Mouse (Mus musculus) CD4-positive naive resting alpha-beta T cell, adult 57 days (primary cell): Measurements from ENCODE around the gene Asxl1. TPM values are rescaled to one million over a fixed set of nuclear protein-coding genes. Genes with fewer than 3 reads are reported as not detected.

Experiments
- total RNA-seq: library from RNA; stranded (reverse); gene quantifications from one replicate; pipeline ENCODE4 v1.2.4, GENCODE M21; 2023

Asxl1 gene
- total RNA-seq: 80.6 TPM

DNA sequence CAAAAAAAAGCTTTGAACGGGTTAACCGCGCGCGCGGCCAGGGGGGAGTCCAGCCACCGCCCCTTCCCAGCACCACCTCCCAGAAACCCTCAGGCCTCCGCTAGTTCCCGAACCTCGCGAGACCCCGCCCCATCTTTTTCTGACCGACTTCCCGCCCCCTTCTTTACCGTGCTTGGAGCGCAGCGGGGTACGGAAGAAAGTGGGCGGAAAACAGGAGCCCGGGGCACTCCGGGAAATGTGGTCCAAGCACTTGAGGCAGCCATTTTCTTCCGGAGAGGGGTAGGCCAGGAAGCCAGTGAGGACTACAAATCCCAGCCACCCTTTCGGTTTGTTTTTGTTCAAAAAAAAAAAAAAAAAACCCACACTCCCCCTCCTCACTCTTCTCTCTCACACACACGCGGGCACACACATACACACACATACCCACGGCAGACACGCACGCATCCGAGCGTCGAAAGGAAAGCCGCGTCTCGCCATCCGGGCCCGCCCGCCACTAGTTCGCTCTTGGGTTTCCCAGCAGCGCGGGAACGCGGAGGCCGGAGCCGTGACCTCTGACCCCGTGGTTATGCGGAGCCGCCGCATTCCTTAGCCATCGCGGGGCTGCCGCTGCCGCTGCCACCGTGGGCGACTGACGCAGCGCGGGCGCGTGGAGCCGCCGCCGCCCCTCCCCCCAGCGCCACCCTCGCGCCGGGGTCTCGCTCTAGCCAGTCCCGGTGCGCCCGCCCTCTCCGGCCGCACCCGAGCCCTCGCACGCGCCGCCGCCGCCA is at the start of gene Asxl1:
Gene Asxl1 (plus strand): TSS at position 376 of the 767 bp plus-strand sequence.

Other genes with a start within 250 kb of the Asxl1 start
- 7.9 TPM for gene Hck, start 237.4 kb upstream of the Asxl1 start, total RNA-seq
- gene Tm9sf4, start 184.5 kb upstream of the Asxl1 start, total RNA-seq: 75.0 TPM
- 16.6 TPM for gene Tspyl3, start 120.4 kb upstream of the Asxl1 start, total RNA-seq
- gene Plagl2, start 104.4 kb upstream of the Asxl1 start, total RNA-seq: 21.1 TPM
- gene Pofut1, start 104.3 kb upstream of the Asxl1 start, total RNA-seq: 33.2 TPM
- gene Kif3b, start 54.4 kb upstream of the Asxl1 start, total RNA-seq: 26.3 TPM
- not detected for gene 4930404H24Rik, start 147.0 kb downstream of the Asxl1 start, total RNA-seq
- 2.5 TPM for gene Nol4l, start 184.1 kb downstream of the Asxl1 start, total RNA-seq